Mouse (Mus musculus): ENCODE data around the gene Zfp213. TPM values are rescaled to one million over a fixed set of nuclear protein-coding genes. Genes with fewer than 3 reads are reported as not detected.

The Zfp213 gene
- polyA plus RNA-seq, 1 experiment from 2014 or later: 19.9 TPM

- Histone ChIP-seq H3K27me3 (ENCODE audit: control insufficient read depth, insufficient read depth, low read length) (no peaks in the 10 kb centered on the region), H3K9me3 (ENCODE audit: control insufficient read depth, low read length) (no peaks in the 10 kb centered on the region), H3K4me1 (ENCODE audit: control insufficient read depth, insufficient read depth, low read length) (peaks cover 8% of the 10 kb centered on the region), H3K36me3 (ENCODE audit: control insufficient read depth, insufficient read depth, low read length) (peaks cover 7% of the 10 kb centered on the region; the same call in 1 of the 2 replicates), H3K27ac (ENCODE audit: low read depth, low read length) (peak overlapping the region; percentile 84), H3K4me3 (ENCODE audit: low read depth, low read length) (peak overlapping the region; percentile 75), H3K4me2 (peak overlapping the region; percentile 77), H3K9ac (ENCODE audit: low read length) (peak overlapping the region; percentile 94)
- 2% methylated on average over 8 of the region's 8 CpGs for WGBS
- ATAC-seq (ENCODE audit: low FRiP score) (peak; percentile 83), DNase-seq (ENCODE audit: low spot score, missing footprints) (no peak)
These were observed 304 bp upstream of the Zfp213 start for GRCm38 (mm10) chr17:23564368-23564715.

- Histone ChIP-seq H3K27ac (ENCODE audit: low read depth, low read length) (no peak overlapping the region), H3K4me2 (no peak overlapping the region), H3K4me3 (ENCODE audit: low read depth, low read length) (no peak overlapping the region), H3K27me3 (ENCODE audit: control insufficient read depth, insufficient read depth, low read length) (no peaks in the 10 kb centered on the region), H3K9ac (ENCODE audit: low read length) (no peak overlapping the region), H3K4me1 (ENCODE audit: control insufficient read depth, insufficient read depth, low read length) (peaks cover 2% of the 10 kb centered on the region), H3K36me3 (ENCODE audit: control insufficient read depth, insufficient read depth, low read length) (peaks cover 33% of the 10 kb centered on the region; the same call in 1 of the 2 replicates), H3K9me3 (ENCODE audit: control insufficient read depth, low read length) (no peaks in the 10 kb centered on the region)
- ATAC-seq (ENCODE audit: low FRiP score): no peak
- no peak for DNase-seq (ENCODE audit: low spot score, missing footprints)
- WGBS: 54% methylated on average over 10 of the region's 11 CpGs
These were observed 4.3 kb downstream of the Zfp213 start for GRCm38 (mm10) chr17:23559767-23560166.

GRCm38 (mm10) chr17:23555243-23555916, 8.7 kb downstream of the Zfp213 start:
- Histone ChIP-seq H3K4me2 (no peak overlapping the region), H3K27ac (ENCODE audit: low read depth, low read length) (no peak overlapping the region), H3K36me3 (ENCODE audit: control insufficient read depth, insufficient read depth, low read length) (peaks cover 30% of the 10 kb centered on the region; the same call in 1 of the 2 replicates), H3K27me3 (ENCODE audit: control insufficient read depth, insufficient read depth, low read length) (no peaks in the 10 kb centered on the region), H3K9ac (ENCODE audit: low read length) (no peak overlapping the region), H3K4me1 (ENCODE audit: control insufficient read depth, insufficient read depth, low read length) (peaks cover 6% of the 10 kb centered on the region), H3K9me3 (ENCODE audit: control insufficient read depth, low read length) (no peaks in the 10 kb centered on the region), H3K4me3 (ENCODE audit: low read depth, low read length) (no peak overlapping the region)
- ATAC-seq (ENCODE audit: low FRiP score): no peak
- WGBS: 80% methylated on average over 7 of the region's 7 CpGs
- DNase-seq (ENCODE audit: low spot score, missing footprints): no peak

- peaks cover 26% of the 10 kb centered on the region; the same call in 1 of the 2 replicates for H3K36me3 ChIP-seq (ENCODE audit: control insufficient read depth, insufficient read depth, low read length)
- H3K9me3 ChIP-seq (ENCODE audit: control insufficient read depth, low read length): no peaks in the 10 kb centered on the region
These were observed 9.7 kb downstream of the Zfp213 start for GRCm38 (mm10) chr17:23554321-23554720.

GRCm38 (mm10) chr17:23553634-23554120, 10.4 kb downstream of the Zfp213 start:
- H3K9me3 ChIP-seq (ENCODE audit: control insufficient read depth, low read length): no peaks in the 10 kb centered on the region
- no peaks in the 10 kb centered on the region for H3K27me3 ChIP-seq (ENCODE audit: control insufficient read depth, insufficient read depth, low read length)
- H3K4me1 ChIP-seq (ENCODE audit: control insufficient read depth, insufficient read depth, low read length): peaks cover 8% of the 10 kb centered on the region
- H3K4me3 ChIP-seq (ENCODE audit: low read depth, low read length): no peak overlapping the region
- no peak overlapping the region for H3K27ac ChIP-seq (ENCODE audit: low read depth, low read length)
- no peak for ATAC-seq (ENCODE audit: low FRiP score)
- DNase-seq (ENCODE audit: low spot score, missing footprints): no peak
- WGBS: 60% methylated on average over 1 of the region's 1 CpGs
- no peak overlapping the region for H3K9ac ChIP-seq (ENCODE audit: low read length)
- peaks cover 19% of the 10 kb centered on the region; the same call in 1 of the 2 replicates for H3K36me3 ChIP-seq (ENCODE audit: control insufficient read depth, insufficient read depth, low read length)
- no peak overlapping the region for H3K4me2 ChIP-seq

More at GRCm38 (mm10) chr17:23554321-23554720, 9.7 kb downstream of the Zfp213 start:
- no peak overlapping the region for H3K27ac ChIP-seq (ENCODE audit: low read depth, low read length)
- ATAC-seq (ENCODE audit: low FRiP score) (no peak), DNase-seq (ENCODE audit: low spot score, missing footprints) (no peak)
- H3K4me1 ChIP-seq (ENCODE audit: control insufficient read depth, insufficient read depth, low read length): peaks cover 6% of the 10 kb centered on the region
- H3K4me2 ChIP-seq: no peak overlapping the region
- H3K4me3 ChIP-seq (ENCODE audit: low read depth, low read length): no peak overlapping the region
- H3K9ac ChIP-seq (ENCODE audit: low read length): no peak overlapping the region
- no peaks in the 10 kb centered on the region for H3K27me3 ChIP-seq (ENCODE audit: control insufficient read depth, insufficient read depth, low read length)

- peaks cover 8% of the 10 kb centered on the region for H3K4me1 ChIP-seq (ENCODE audit: control insufficient read depth, insufficient read depth, low read length)
- no peak overlapping the region for H3K27ac ChIP-seq (ENCODE audit: low read depth, low read length)
- H3K9me3 ChIP-seq (ENCODE audit: control insufficient read depth, low read length): no peaks in the 10 kb centered on the region
- ATAC-seq (ENCODE audit: low FRiP score): no peak
- H3K9ac ChIP-seq (ENCODE audit: low read length): no peak overlapping the region
- H3K36me3 ChIP-seq (ENCODE audit: control insufficient read depth, insufficient read depth, low read length): peaks cover 16% of the 10 kb centered on the region; the same call in 1 of the 2 replicates
- no peak overlapping the region for H3K4me3 ChIP-seq (ENCODE audit: low read depth, low read length)
- H3K27me3 ChIP-seq (ENCODE audit: control insufficient read depth, insufficient read depth, low read length): no peaks in the 10 kb centered on the region
- no peak for DNase-seq (ENCODE audit: low spot score, missing footprints)
- no peak overlapping the region for H3K4me2 ChIP-seq
- 84% methylated on average over 8 of the region's 8 CpGs for WGBS
These were observed 11.0 kb downstream of the Zfp213 start for GRCm38 (mm10) chr17:23552896-23553633.

- H3K27me3 ChIP-seq (ENCODE audit: control insufficient read depth, insufficient read depth, low read length): no peaks in the 10 kb centered on the region
- H3K4me1 ChIP-seq (ENCODE audit: control insufficient read depth, insufficient read depth, low read length): peaks cover 8% of the 10 kb centered on the region
- no peak overlapping the region for H3K4me2 ChIP-seq
- 58% methylated on average over 5 of the region's 5 CpGs for WGBS
- no peak for ATAC-seq (ENCODE audit: low FRiP score)
- no peak overlapping the region for H3K4me3 ChIP-seq (ENCODE audit: low read depth, low read length)
- H3K36me3 ChIP-seq (ENCODE audit: control insufficient read depth, insufficient read depth, low read length): peaks cover 5% of the 10 kb centered on the region; the same call in 1 of the 2 replicates
- H3K9ac ChIP-seq (ENCODE audit: low read length): no peak overlapping the region
- DNase-seq (ENCODE audit: low spot score, missing footprints): no peak
- no peaks in the 10 kb centered on the region for H3K9me3 ChIP-seq (ENCODE audit: control insufficient read depth, low read length)
- no peak overlapping the region for H3K27ac ChIP-seq (ENCODE audit: low read depth, low read length)
These were observed 12.1 kb downstream of the Zfp213 start for GRCm38 (mm10) chr17:23551963-23552362.

- no peak for ATAC-seq (ENCODE audit: low FRiP score)
- Histone ChIP-seq H3K4me1 (ENCODE audit: control insufficient read depth, insufficient read depth, low read length) (peaks cover 8% of the 10 kb centered on the region), H3K4me2 (peak overlapping the region; percentile 55), H3K36me3 (ENCODE audit: control insufficient read depth, insufficient read depth, low read length) (peaks cover 4% of the 10 kb centered on the region; the same call in 1 of the 2 replicates), H3K9me3 (ENCODE audit: control insufficient read depth, low read length) (no peaks in the 10 kb centered on the region), H3K9ac (ENCODE audit: low read length) (peak overlapping the region; percentile 50; the same call in 1 of the 2 replicates), H3K27me3 (ENCODE audit: control insufficient read depth, insufficient read depth, low read length) (no peaks in the 10 kb centered on the region), H3K4me3 (ENCODE audit: low read depth, low read length) (peak overlapping the region; percentile 47), H3K27ac (ENCODE audit: low read depth, low read length) (no peak overlapping the region)
- no peak for DNase-seq (ENCODE audit: low spot score, missing footprints)
These were observed 12.6 kb downstream of the Zfp213 start for GRCm38 (mm10) chr17:23551416-23551815.

- peak overlapping the region; percentile 50 for H3K9ac ChIP-seq (ENCODE audit: low read length)
- H3K36me3 ChIP-seq (ENCODE audit: control insufficient read depth, insufficient read depth, low read length): peaks cover 4% of the 10 kb centered on the region; the same call in 1 of the 2 replicates
- ATAC-seq (ENCODE audit: low FRiP score): peak; percentile 22
- peak overlapping the region; percentile 55 for H3K4me2 ChIP-seq
- peaks cover 8% of the 10 kb centered on the region for H3K4me1 ChIP-seq (ENCODE audit: control insufficient read depth, insufficient read depth, low read length)
- no peaks in the 10 kb centered on the region for H3K27me3 ChIP-seq (ENCODE audit: control insufficient read depth, insufficient read depth, low read length)
- H3K9me3 ChIP-seq (ENCODE audit: control insufficient read depth, low read length): no peaks in the 10 kb centered on the region
- H3K4me3 ChIP-seq (ENCODE audit: low read depth, low read length): peak overlapping the region; percentile 47
- DNase-seq (ENCODE audit: low spot score, missing footprints): peak; percentile 97
- no peak overlapping the region for H3K27ac ChIP-seq (ENCODE audit: low read depth, low read length)
- 0% methylated on average over 15 of the region's 15 CpGs for WGBS
These were observed 13.2 kb downstream of the Zfp213 start for GRCm38 (mm10) chr17:23550856-23551255.
